Mouse (Mus musculus): Measurements from ENCODE around the gene Fam83f.

Fam83f gene

GRCm38 (mm10) chr15:80664444-80664843 is 7.2 kb upstream of the Fam83f start:
- DNase-seq (ENCODE audit: low spot score in 2 of 2): no peak

GRCm38 (mm10) chr15:80672810-80673209 is 1.2 kb downstream of the Fam83f start:
- DNase-seq (ENCODE audit: low spot score in 2 of 2): no peak

GRCm38 (mm10) chr15:80673337-80674095 is 1.9 kb downstream of the Fam83f start:
- DNase-seq (ENCODE audit: low spot score in 2 of 2): no peak

GRCm38 (mm10) chr15:80674700-80675099 is 3.1 kb downstream of the Fam83f start:
- no peak for DNase-seq (ENCODE audit: low spot score in 2 of 2)

- DNase-seq (ENCODE audit: low spot score in 2 of 2): no peak
Observed at GRCm38 (mm10) chr15:80679515-80680215, 8.0 kb downstream of the Fam83f start.

- DNase-seq (ENCODE audit: low spot score in 2 of 2): no peak
Observed at GRCm38 (mm10) chr15:80680347-80681030, 8.8 kb downstream of the Fam83f start.

GRCm38 (mm10) chr15:80681466-80681881 is 9.8 kb downstream of the Fam83f start:
- peak in 1 of 2 experiments; percentile 53 for DNase-seq (ENCODE audit: low spot score in 2 of 2)

GRCm38 (mm10) chr15:80682343-80682742 is 10.7 kb downstream of the Fam83f start:
- DNase-seq (ENCODE audit: low spot score in 2 of 2): no peak

- no peak for DNase-seq (ENCODE audit: low spot score in 2 of 2)
Observed at GRCm38 (mm10) chr15:80683151-80683550, 11.5 kb downstream of the Fam83f start.

GRCm38 (mm10) chr15:80683990-80684389 is 12.3 kb downstream of the Fam83f start:
- DNase-seq (ENCODE audit: low spot score in 2 of 2): no peak

- DNase-seq (ENCODE audit: low spot score in 2 of 2): no peak
Observed at GRCm38 (mm10) chr15:80684786-80685602, 13.3 kb downstream of the Fam83f start.

- DNase-seq (ENCODE audit: low spot score in 2 of 2): no peak
Observed at GRCm38 (mm10) chr15:80685603-80685895, 13.9 kb downstream of the Fam83f start.

- DNase-seq (ENCODE audit: low spot score in 2 of 2): no peak
Observed at GRCm38 (mm10) chr15:80688536-80688935, 16.9 kb downstream of the Fam83f start.

GRCm38 (mm10) chr15:80693492-80693891 is 21.8 kb downstream of the Fam83f start:
- no peak for DNase-seq (ENCODE audit: low spot score in 2 of 2)

GRCm38 (mm10) chr15:80694125-80694910 is 22.7 kb downstream of the Fam83f start:
- DNase-seq (ENCODE audit: low spot score in 2 of 2): peak; percentile 62 to 84

- DNase-seq (ENCODE audit: low spot score in 2 of 2): peak in 1 of 2 experiments; percentile 45
Observed at GRCm38 (mm10) chr15:80697564-80697963, 25.9 kb downstream of the Fam83f start.

GRCm38 (mm10) chr15:80701481-80702257 is 30.0 kb downstream of the Fam83f start:
- no peak for DNase-seq (ENCODE audit: low spot score in 2 of 2)

- DNase-seq (ENCODE audit: low spot score in 2 of 2): no peak
Observed at GRCm38 (mm10) chr15:80702910-80703309, 31.3 kb downstream of the Fam83f start.

- no peak for DNase-seq (ENCODE audit: low spot score in 2 of 2)
Observed at GRCm38 (mm10) chr15:80703495-80703894, 31.8 kb downstream of the Fam83f start.

- peak; percentile 56 to 82 for DNase-seq (ENCODE audit: low spot score in 2 of 2)
Observed at GRCm38 (mm10) chr15:80704267-80704666, 32.6 kb downstream of the Fam83f start.
